Mouse (Mus musculus): ENCODE measurements around the gene Wsb1. TPM values are rescaled to one million over a fixed set of nuclear protein-coding genes. Genes with fewer than 3 reads are reported as not detected.

Wsb1 gene
- total and polyA plus RNA-seq, 3 experiments: 11.3 to 19.0 (median 16.3) TPM

- DNase-seq: no peak
- no peaks in the 10 kb centered on the region for H3K79me2 ChIP-seq (replicated peaks; ENCODE audit: control insufficient read depth, insufficient read depth, low read length)
- intact Hi-C loops (cut with DNase I): loop anchor here (2.0 kb wide), 1 partner anchor 34 kb away; the partner anchor contains the start of gene Wsb1
- H3K27me3 ChIP-seq (ENCODE audit: control insufficient read depth, insufficient read depth, low read length): no peaks in the 10 kb centered on the region
- H3K4me3 ChIP-seq: no peak overlapping the region
- 75% methylated on average over 5 of the region's 5 CpGs for WGBS
- no peak for TF ChIP-seq EP300 (IDR thresholded peaks at IDR 0.05; ENCODE audit: insufficient read depth, low read depth, low read length)
- TF ChIP-seq POLR2A (IDR thresholded peaks at IDR 0.05; ENCODE audit: insufficient read depth, low read depth, low read length): no peak
- TF ChIP-seq CTCF (IDR thresholded peaks at IDR 0.05): no peak
- H3K36me3 ChIP-seq (ENCODE audit: control insufficient read depth, insufficient read depth, low read length): no peaks in the 10 kb centered on the region
- H3K27ac ChIP-seq: no peak overlapping the region
- peaks cover 7% of the 10 kb centered on the region for H3K4me1 ChIP-seq (ENCODE audit: control insufficient read depth, insufficient read depth, low read length)
- no peak overlapping the region for H3K9ac ChIP-seq (ENCODE audit: low read depth, low read length)
Measured at GRCm38 (mm10) chr11:79288913-79289640, 34.6 kb upstream of the Wsb1 start.

DNA sequence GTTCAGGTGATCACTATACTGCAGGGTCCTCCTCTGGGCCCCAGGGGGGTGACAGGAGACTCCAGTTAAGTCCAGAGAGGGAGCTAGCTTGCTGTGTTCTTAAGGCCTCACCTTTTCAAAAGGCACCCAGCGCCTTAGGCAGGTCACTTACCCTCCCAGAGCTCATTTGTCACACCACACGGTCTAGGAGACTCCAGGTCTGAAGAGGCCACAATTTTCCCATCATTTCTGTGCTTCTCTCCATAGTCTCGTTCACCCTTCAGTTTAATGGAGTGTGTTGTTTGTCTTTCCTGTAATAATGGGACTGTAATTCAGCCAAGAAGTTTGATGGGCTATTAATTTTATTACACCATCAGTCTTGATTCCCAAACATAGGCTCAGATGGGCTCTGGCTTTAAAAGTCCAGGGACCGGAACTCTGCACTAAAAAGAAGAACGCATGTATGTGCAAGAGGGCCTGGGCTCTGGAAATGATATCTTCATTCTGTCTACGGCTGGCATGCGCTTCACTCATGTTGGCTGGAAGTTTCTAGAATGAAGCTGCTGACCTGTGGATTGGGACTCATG lies 33.9 kb upstream of the Wsb1 start:
- 87% methylated on average over 7 of the region's 7 CpGs for WGBS
- no peak overlapping the region; the same call in 1 of the 2 replicates for H3K27ac ChIP-seq
- intact Hi-C loops (cut with DNase I): loop anchor here (2.0 kb wide), 1 partner anchor 34 kb away; the partner anchor contains the start of gene Wsb1

GRCm38 (mm10) chr11:79287447-79287846 lies 33.0 kb upstream of the Wsb1 start:
- H3K9ac ChIP-seq (ENCODE audit: low read depth, low read length): no peak overlapping the region
- DNase-seq: peak in 1 of 2 experiments; percentile 36
- H3K4me3 ChIP-seq: no peak overlapping the region
- TF ChIP-seq CTCF (IDR thresholded peaks at IDR 0.05) (no peak), EP300 (IDR thresholded peaks at IDR 0.05; ENCODE audit: insufficient read depth, low read depth, low read length) (0 out of 2 replicates have a peak, but pooled peaks have one; percentile 24)
- no peaks in the 10 kb centered on the region for H3K79me2 ChIP-seq (replicated peaks; ENCODE audit: control insufficient read depth, insufficient read depth, low read length)
- WGBS: 49% methylated on average over 6 of the region's 6 CpGs
- intact Hi-C loops (cut with DNase I): no loop called here
- H3K27me3 ChIP-seq (ENCODE audit: control insufficient read depth, insufficient read depth, low read length): no peaks in the 10 kb centered on the region
- peaks cover 7% of the 10 kb centered on the region for H3K4me1 ChIP-seq (ENCODE audit: control insufficient read depth, insufficient read depth, low read length)
- H3K27ac ChIP-seq: peak overlapping the region; percentile 9; the same call in 1 of the 2 replicates
- H3K36me3 ChIP-seq (ENCODE audit: control insufficient read depth, insufficient read depth, low read length): no peaks in the 10 kb centered on the region

More for the DNA sequence above, 33.9 kb upstream of the Wsb1 start:
- no peak overlapping the region for H3K4me3 ChIP-seq
- peaks cover 7% of the 10 kb centered on the region for H3K4me1 ChIP-seq (ENCODE audit: control insufficient read depth, insufficient read depth, low read length)
- no peak overlapping the region for H3K9ac ChIP-seq (ENCODE audit: low read depth, low read length)
- TF ChIP-seq EP300 (IDR thresholded peaks at IDR 0.05; ENCODE audit: insufficient read depth, low read depth, low read length) (no peak), POLR2A (IDR thresholded peaks at IDR 0.05; ENCODE audit: insufficient read depth, low read depth, low read length) (no peak)
- DNase-seq: no peak
- no peaks in the 10 kb centered on the region for H3K79me2 ChIP-seq (replicated peaks; ENCODE audit: control insufficient read depth, insufficient read depth, low read length)
- no peaks in the 10 kb centered on the region for H3K27me3 ChIP-seq (ENCODE audit: control insufficient read depth, insufficient read depth, low read length)
- H3K36me3 ChIP-seq (ENCODE audit: control insufficient read depth, insufficient read depth, low read length): no peaks in the 10 kb centered on the region

DNA sequence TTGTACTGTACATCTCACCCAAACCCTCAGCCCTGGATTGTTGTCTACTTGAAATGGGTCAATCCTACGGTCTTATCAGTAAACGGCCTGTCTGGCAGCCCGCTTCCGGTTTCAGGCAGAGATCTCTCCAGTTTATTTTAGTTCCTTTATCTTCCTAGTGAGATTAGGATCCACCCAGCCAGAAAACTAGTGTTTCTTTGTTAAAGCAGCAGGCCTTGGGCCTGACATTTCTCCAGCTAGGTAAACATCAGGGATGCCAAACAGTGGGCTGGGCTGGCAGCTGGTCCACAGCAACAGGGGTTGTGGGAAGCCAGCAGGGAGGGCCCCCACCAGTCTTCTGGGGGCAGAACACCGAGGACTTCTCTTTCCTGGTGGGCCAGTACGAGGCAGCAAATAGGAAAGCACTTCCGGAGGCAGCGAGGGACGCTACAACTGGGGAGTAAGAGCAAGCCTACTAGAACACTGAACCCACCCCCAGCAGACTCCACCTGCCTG lies 31.9 kb upstream of the Wsb1 start:
- peak overlapping the region; percentile 47; the same call in 1 of the 2 replicates for H3K27ac ChIP-seq
- intact Hi-C loops (cut with DNase I): no loop called here
- 24% methylated on average over 9 of the region's 9 CpGs for WGBS

GRCm38 (mm10) chr11:79283350-79284030 lies 29.0 kb upstream of the Wsb1 start:
- intact Hi-C loops (cut with DNase I): no loop called here
- H3K4me3 ChIP-seq: no peak overlapping the region
- 91% methylated on average over 4 of the region's 4 CpGs for WGBS
- H3K27me3 ChIP-seq (ENCODE audit: control insufficient read depth, insufficient read depth, low read length): no peaks in the 10 kb centered on the region
- H3K9ac ChIP-seq (ENCODE audit: low read depth, low read length): no peak overlapping the region
- no peaks in the 10 kb centered on the region for H3K79me2 ChIP-seq (replicated peaks; ENCODE audit: control insufficient read depth, insufficient read depth, low read length)
- H3K36me3 ChIP-seq (ENCODE audit: control insufficient read depth, insufficient read depth, low read length): no peaks in the 10 kb centered on the region
- H3K4me1 ChIP-seq (ENCODE audit: control insufficient read depth, insufficient read depth, low read length): peaks cover 16% of the 10 kb centered on the region
- no peak for DNase-seq
- TF ChIP-seq POLR2A (IDR thresholded peaks at IDR 0.05; ENCODE audit: insufficient read depth, low read depth, low read length): no peak
- TF ChIP-seq CTCF (IDR thresholded peaks at IDR 0.05): no peak
- TF ChIP-seq EP300 (IDR thresholded peaks at IDR 0.05; ENCODE audit: insufficient read depth, low read depth, low read length): no peak
- H3K27ac ChIP-seq: no peak overlapping the region

More for the DNA sequence above, 31.9 kb upstream of the Wsb1 start:
- no peak for TF ChIP-seq EP300 (IDR thresholded peaks at IDR 0.05; ENCODE audit: insufficient read depth, low read depth, low read length)
- no peak for TF ChIP-seq POLR2A (IDR thresholded peaks at IDR 0.05; ENCODE audit: insufficient read depth, low read depth, low read length)
- no peak for TF ChIP-seq CTCF (IDR thresholded peaks at IDR 0.05)
- Histone ChIP-seq H3K4me1 (ENCODE audit: control insufficient read depth, insufficient read depth, low read length) (peaks cover 7% of the 10 kb centered on the region), H3K36me3 (ENCODE audit: control insufficient read depth, insufficient read depth, low read length) (no peaks in the 10 kb centered on the region), H3K9ac (ENCODE audit: low read depth, low read length) (no peak overlapping the region), H3K4me3 (no peak overlapping the region), H3K27me3 (ENCODE audit: control insufficient read depth, insufficient read depth, low read length) (no peaks in the 10 kb centered on the region), H3K79me2 (replicated peaks; ENCODE audit: control insufficient read depth, insufficient read depth, low read length) (no peaks in the 10 kb centered on the region)
- peak; percentile 38 to 40 for DNase-seq
